29 mouse cellular contexts compared by ENCODE assay signal in the genomic region with DNA sequence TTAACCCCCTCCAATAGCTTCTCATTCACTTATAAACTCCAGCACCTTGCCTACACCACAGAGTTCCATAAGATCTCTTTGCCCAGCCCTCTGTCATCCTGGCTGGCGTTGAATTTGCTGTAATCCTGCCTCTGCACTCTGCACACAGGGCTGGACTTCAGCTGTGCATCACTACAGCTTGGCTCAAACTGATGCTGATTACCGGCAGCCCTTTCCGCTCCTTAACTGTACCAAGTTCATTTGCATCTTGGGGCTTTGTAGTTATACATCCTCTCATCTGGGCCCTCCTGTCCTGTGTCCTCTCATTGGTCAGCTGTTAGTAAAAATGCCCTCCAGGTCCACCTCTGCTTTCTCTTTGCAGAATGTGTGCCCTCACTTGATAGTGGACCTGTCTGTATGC.
A peak's percentile ranks its signal among the peaks of the same experiment; 100 is the strongest.
DNase-seq lines count a peak whose midpoint lies in the region; ATAC-seq and TF ChIP-seq lines count a peak whose summit lies in the region.
"Had no signal": no experiment of that assay in that cellular context is flagged by ENCODE, and none has a peak within 500 bp of the region (broad histone marks: within the 10 kb centered on the region; RNA-seq: fewer than 3 reads in every experiment).

No protein-coding gene starts in this region.

- H3K9ac ChIP-seq in liver, postnatal 0 days (replicated peaks) = no peak overlapping the region
- H3K9ac ChIP-seq in liver, embryonic 12.5 days = no peak overlapping the region
- no peak overlapping the region for H3K9ac ChIP-seq in MEL (ENCODE audit: control insufficient read depth, low read depth, low read length, poor library complexity, severe bottlenecking)
- H3K9ac ChIP-seq: embryonic facial prominence, embryonic 13.5 days; limb, embryonic 15.5 days; liver, embryonic 15.5 days; midbrain, embryonic 15.5 days; neural tube, embryonic 15.5 days had no signal

- WGBS in liver, postnatal 0 days (ENCODE audit: insufficient replicate concordance) = 83% methylated on average over 3 of the region's 3 CpGs
- 77% methylated on average over 3 of the region's 3 CpGs for WGBS in liver, embryonic 12.5 days (ENCODE audit: insufficient replicate concordance)
- WGBS in small intestine, adult 2 months = 86% methylated on average over 3 of the region's 3 CpGs

- H3K9me3 ChIP-seq in liver, postnatal 0 days (ENCODE audit: low read length) = no peaks in the 10 kb centered on the region
- no peaks in the 10 kb centered on the region for H3K9me3 ChIP-seq in liver, embryonic 12.5 days (replicated peaks)
- no peaks in the 10 kb centered on the region for H3K9me3 ChIP-seq in MEL (replicated peaks; ENCODE audit: insufficient read depth, low read length)
- H3K9me3 ChIP-seq: embryonic facial prominence, embryonic 13.5 days; forebrain, embryonic 10.5 days; limb, embryonic 10.5 days; limb, embryonic 15.5 days; liver, embryonic 15.5 days; midbrain, embryonic 15.5 days; neural tube, embryonic 15.5 days had no signal

- TF ChIP-seq EP300 in liver, postnatal 0 days (IDR thresholded peaks at IDR 0.05; ENCODE audit: low read depth) = no peak
- no peak for TF ChIP-seq EP300 in MEL (IDR thresholded peaks at IDR 0.05; ENCODE audit: low read depth in 1 of 2, low read length in 2 of 2)

- H3K36me3 ChIP-seq in liver, postnatal 0 days (replicated peaks; ENCODE audit: insufficient read depth, low read length) = no peaks in the 10 kb centered on the region; the same call in 1 of the 2 replicates
- H3K36me3 ChIP-seq in liver, embryonic 12.5 days = no peaks in the 10 kb centered on the region; the same call in 1 of the 2 replicates
- H3K36me3 ChIP-seq in MEL (ENCODE audit: control insufficient read depth in 1 of 2, insufficient read depth in 2 of 2, low read length in 2 of 2) = peaks cover 0 to 28% of the 10 kb centered on the region in 2 experiments; a peak in 2 of 4 replicates
- H3K36me3 ChIP-seq in small intestine, adult 2 months (ENCODE audit: control insufficient read depth, insufficient read depth, low read length) = peaks cover 1% of the 10 kb centered on the region; the same call in 1 of the 2 replicates
- H3K36me3 ChIP-seq: embryonic facial prominence, embryonic 13.5 days; forebrain, embryonic 10.5 days; limb, embryonic 10.5 days; limb, embryonic 15.5 days; liver, embryonic 15.5 days; midbrain, embryonic 15.5 days; neural tube, embryonic 15.5 days had no signal

- no peak overlapping the region for H3K4me3 ChIP-seq in liver, postnatal 0 days (ENCODE audit: low read depth, low read length)
- no peak overlapping the region for H3K4me3 ChIP-seq in liver, embryonic 12.5 days
- no peak overlapping the region; a peak in 1 of 4 replicates for H3K4me3 ChIP-seq in MEL (ENCODE audit: control insufficient read depth in 1 of 2, insufficient read depth in 1 of 2, low read depth in 2 of 2, low read length in 2 of 2)
- no peak overlapping the region for H3K4me3 ChIP-seq in small intestine, adult 2 months (ENCODE audit: low read depth, low read length)
- H3K4me3 ChIP-seq in layer of hippocampus, adult 2 months = no peak overlapping the region
- H3K4me3 ChIP-seq: embryonic facial prominence, embryonic 13.5 days; forebrain, embryonic 10.5 days; limb, embryonic 10.5 days; limb, embryonic 15.5 days; liver, embryonic 15.5 days; midbrain, embryonic 15.5 days; neural tube, embryonic 15.5 days had no signal

- no peak for TF ChIP-seq CTCF in liver, postnatal 0 days (IDR thresholded peaks at IDR 0.05; ENCODE audit: low read depth)
- no peak for TF ChIP-seq CTCF in MEL (IDR thresholded peaks at IDR 0.05 in 2 of 3, conservative IDR thresholded peaks at IDR 0.05 in 1 of 3; ENCODE audit: control insufficient read depth in 1 of 3, insufficient read depth in 1 of 3, low read depth in 2 of 3, low read length in 3 of 3, poor library complexity in 1 of 3, severe bottlenecking in 1 of 3)
- no peak for TF ChIP-seq CTCF in small intestine, adult 2 months (IDR thresholded peaks at IDR 0.05; ENCODE audit: extremely low read depth, insufficient read length, insufficient replicate concordance, low read depth, low read length)
- no peak for TF ChIP-seq CTCF in layer of hippocampus, adult 2 months (conservative IDR thresholded peaks at IDR 0.05)

- H3K27me3 ChIP-seq in liver, postnatal 0 days (ENCODE audit: insufficient read depth, low read length) = no peaks in the 10 kb centered on the region
- no peaks in the 10 kb centered on the region for H3K27me3 ChIP-seq in liver, embryonic 12.5 days (replicated peaks)
- H3K27me3 ChIP-seq in MEL (ENCODE audit: control insufficient read depth in 1 of 2, insufficient read depth in 2 of 2, low read length in 2 of 2) = no peaks in the 10 kb centered on the region
- no peaks in the 10 kb centered on the region for H3K27me3 ChIP-seq in small intestine, adult 2 months (ENCODE audit: control insufficient read depth, insufficient read depth, low read length)
- H3K27me3 ChIP-seq: embryonic facial prominence, embryonic 13.5 days; limb, embryonic 15.5 days; liver, embryonic 15.5 days; midbrain, embryonic 15.5 days; neural tube, embryonic 15.5 days had no signal

- H3K27ac ChIP-seq in liver, postnatal 0 days (ENCODE audit: low read depth) = 0 out of 2 replicates have a peak overlapping the region, but pooled peaks have one; percentile 44
- no peak overlapping the region for H3K27ac ChIP-seq in liver, embryonic 12.5 days
- H3K27ac ChIP-seq in MEL (ENCODE audit: control insufficient read depth, low read depth, low read length) = peak overlapping the region; percentile 71
- peak overlapping the region; percentile 42; the same call in 1 of the 2 replicates for H3K27ac ChIP-seq in small intestine, adult 2 months (ENCODE audit: insufficient read depth, low read depth, low read length)
- H3K27ac ChIP-seq in layer of hippocampus, adult 2 months = no peak overlapping the region
- H3K27ac ChIP-seq: embryonic facial prominence, embryonic 13.5 days; forebrain, embryonic 10.5 days; kidney, postnatal 0 days; limb, embryonic 10.5 days; limb, embryonic 15.5 days; liver, embryonic 15.5 days; midbrain, embryonic 15.5 days; neural tube, embryonic 15.5 days had no signal

- no peak for ATAC-seq in liver, postnatal 0 days
- no peak for ATAC-seq in liver, embryonic 12.5 days
- ATAC-seq: forebrain, embryonic 16.5 days; intestine, embryonic 16.5 days; midbrain, embryonic 15.5 days had no signal

- no peak for DNase-seq in liver, postnatal 0 days
- peak; percentile 43 to 51 for DNase-seq in B cell, adult 2 months
- DNase-seq in MEL (ENCODE audit: low read depth, low spot score) (no peak), adipocyte (ENCODE audit: low spot score) (no peak)
- DNase-seq in layer of hippocampus, adult 2 months (ENCODE audit: low spot score in 2 of 2) = no peak
- DNase-seq: adrenal gland, postnatal 25 days; cerebellum, adult 9-10 months; cerebellum, postnatal 36 days; gastrocnemius, postnatal 10 days; heart, postnatal 14 days; kidney, adult 8-10 months; kidney, postnatal 4 days; layer of hippocampus, adult 9-11 months; retina, postnatal 1 day; right cerebral cortex, postnatal 14 days; spleen, adult 18-20 months; thymus, postnatal 14 days had no signal

- H3K4me2 ChIP-seq in liver, postnatal 0 days (ENCODE audit: low read depth, low read length) = no peak overlapping the region
- H3K4me2 ChIP-seq in liver, embryonic 12.5 days = no peak overlapping the region
- H3K4me2 ChIP-seq: embryonic facial prominence, embryonic 13.5 days; limb, embryonic 15.5 days; liver, embryonic 15.5 days; midbrain, embryonic 15.5 days; neural tube, embryonic 15.5 days had no signal

- no peak for TF ChIP-seq POLR2A in MEL (IDR thresholded peaks at IDR 0.05; ENCODE audit: control insufficient read depth in 1 of 2, insufficient read depth in 1 of 2, low read depth in 1 of 2, low read length in 2 of 2, poor library complexity in 1 of 2)
- no peak for TF ChIP-seq POLR2A in small intestine, adult 2 months (IDR thresholded peaks at IDR 0.05; ENCODE audit: low read depth, low read length)

- H3K79me2 ChIP-seq in MEL (ENCODE audit: control insufficient read depth, insufficient read depth, low read length, poor library complexity) = peaks cover 2% of the 10 kb centered on the region

- peaks cover 31% of the 10 kb centered on the region for H3K4me1 ChIP-seq in liver, postnatal 0 days (ENCODE audit: insufficient read depth)
- H3K4me1 ChIP-seq in liver, embryonic 12.5 days = peaks cover 63% of the 10 kb centered on the region
- peaks cover 20 to 29% of the 10 kb centered on the region in 2 experiments for H3K4me1 ChIP-seq in MEL (ENCODE audit: control insufficient read depth in 1 of 2, insufficient read depth in 2 of 2, low read length in 2 of 2)
- peaks cover 16% of the 10 kb centered on the region for H3K4me1 ChIP-seq in small intestine, adult 2 months (ENCODE audit: control insufficient read depth, insufficient read depth, insufficient read length, low read length)
- H3K4me1 ChIP-seq: midbrain, embryonic 15.5 days; neural tube, embryonic 15.5 days had no signal

- TF ChIP-seq RAD21 in MEL (IDR thresholded peaks at IDR 0.05; ENCODE audit: low read depth, low read length) = no peak

TF ChIP-seq in MEL, 35 proteins besides CTCF, POLR2A, EP300 and RAD21:
- no peak for TF ChIP-seq BHLHE40 (IDR thresholded peaks at IDR 0.05; ENCODE audit: borderline replicate concordance, low read depth, low read length)
- no peak for TF ChIP-seq JUND (IDR thresholded peaks at IDR 0.05; ENCODE audit: low read depth, low read length)
- TF ChIP-seq SIN3A (IDR thresholded peaks at IDR 0.05; ENCODE audit: low read length) = no peak
- no peak for TF ChIP-seq E2F4 (IDR thresholded peaks at IDR 0.05; ENCODE audit: borderline replicate concordance, low read depth, low read length)
- TF ChIP-seq NELFE (IDR thresholded peaks at IDR 0.05; ENCODE audit: low read depth, low read length) = no peak
- no peak for TF ChIP-seq CHD2 (IDR thresholded peaks at IDR 0.05; ENCODE audit: low read length)
- TF ChIP-seq UBTF (IDR thresholded peaks at IDR 0.05; ENCODE audit: borderline replicate concordance, insufficient read depth, low read depth, low read length) = no peak
- no peak for TF ChIP-seq POLR2AphosphoS2 (IDR thresholded peaks at IDR 0.05; ENCODE audit: low read length)
- no peak for TF ChIP-seq TAL1 (IDR thresholded peaks at IDR 0.05; ENCODE audit: low read length)
- TF ChIP-seq NRF1 (IDR thresholded peaks at IDR 0.05; ENCODE audit: insufficient read depth, low read depth, low read length, poor library complexity, severe bottlenecking) = no peak
- TF ChIP-seq POLR2AphosphoS5 (IDR thresholded peaks at IDR 0.05; ENCODE audit: borderline replicate concordance, low read depth, low read length) = no peak
- no peak for TF ChIP-seq KAT2A (conservative IDR thresholded peaks at IDR 0.05; ENCODE audit: low read depth, low read length)

Comparison
In these comparisons a context has a peak if more than half of its experiments do, and no peak if none do; other contexts are left out.
1. H3K27ac ChIP-seq: peak in liver, postnatal 0 days (single experiment), MEL (single experiment) and small intestine, adult 2 months (single experiment); none in liver, embryonic 12.5 days (single experiment) and layer of hippocampus, adult 2 months (single experiment).
2. DNase-seq: peak in B cell, adult 2 months (2 of 2); none in liver, postnatal 0 days (single experiment), MEL (single experiment), layer of hippocampus, adult 2 months (0 of 2) and adipocyte (single experiment).